Mouse (Mus musculus) monocyte, adult 5-6 weeks (primary cell): ENCODE data around the gene Grin2b. TPM values are rescaled to one million over a fixed set of nuclear protein-coding genes. Genes with fewer than 3 reads are reported as not detected.

ENCODE experiments used
- ATAC-seq: fragments of 153-309, 156-312 bp; replicated peaks from 2 replicates; pipeline ENCODE4 v1.8.0; 2017; ENCODE audit warnings: mild to moderate bottlenecking; ENCODE audit not compliant: low TSS enrichment, insufficient number of reproducible peaks, severe bottlenecking, poor library complexity, low FRiP score
- total RNA-seq: library from RNA; stranded (forward); fragments of 200-1000, 200-491, 200-594 nt; gene quantifications from 3 replicates; pipeline ENCODE4 v1.2.3, GENCODE M21; 2017

The Grin2b gene
- 0.10 TPM in 1 of 3 replicates, not detected in the others for total RNA-seq

DNA sequence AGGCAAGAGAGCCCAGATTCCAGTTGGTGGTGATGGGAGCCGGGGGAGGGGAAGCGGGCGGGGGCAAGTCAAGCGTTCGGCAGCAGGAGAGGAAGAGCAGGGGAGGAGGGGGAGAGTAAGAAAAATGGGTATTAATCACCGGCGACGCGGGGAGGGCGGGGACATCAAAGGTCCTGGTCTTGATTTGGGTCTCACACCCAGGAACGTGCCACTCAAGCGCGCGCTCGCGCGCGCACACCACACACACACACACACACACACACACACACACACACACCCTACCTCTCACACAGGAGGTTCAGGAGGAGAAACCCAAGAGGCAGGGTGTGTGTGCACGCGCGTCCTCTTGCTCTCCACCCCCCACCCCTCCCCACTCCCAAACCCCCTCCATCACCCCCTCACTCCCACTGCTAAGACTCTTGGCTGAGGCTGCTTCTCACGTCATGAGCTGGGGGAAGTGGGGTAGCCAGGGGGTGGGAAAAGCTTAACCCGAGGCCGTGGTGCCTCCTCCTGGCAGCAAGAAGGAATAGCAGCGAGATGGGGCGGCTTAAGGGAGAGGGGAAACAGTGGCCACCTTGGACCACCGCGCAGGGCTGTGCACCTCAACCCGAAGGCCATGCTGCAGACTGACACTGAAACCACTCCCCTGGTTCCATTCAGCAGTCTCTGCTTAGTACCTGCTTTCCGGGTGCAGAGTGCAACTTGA, at the start of gene Grin2b:
Grin2b (minus strand) TSS at position 321 of the 706 bp plus-strand sequence.
- ATAC-seq: no peak

DNA sequence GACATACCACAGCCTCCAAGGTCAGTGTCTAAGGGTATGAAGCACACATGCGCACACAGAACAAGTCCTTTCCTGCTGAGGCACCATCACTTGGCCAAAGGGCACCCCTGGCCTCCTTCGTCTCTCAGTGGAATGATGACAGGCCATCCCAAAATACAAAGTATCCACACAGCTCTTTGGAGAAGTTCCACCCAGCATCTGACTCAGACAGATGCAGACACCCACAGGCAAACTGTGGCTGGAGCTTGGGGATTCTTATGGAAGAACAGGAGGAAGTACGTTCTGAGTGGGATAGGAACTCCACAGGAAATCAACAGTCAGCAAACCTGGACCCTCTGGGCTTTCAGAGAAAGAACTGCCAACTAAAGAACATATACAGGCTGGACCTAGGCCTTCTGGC, 48.6 kb upstream of the Grin2b start:
- ATAC-seq: no peak

DNA sequence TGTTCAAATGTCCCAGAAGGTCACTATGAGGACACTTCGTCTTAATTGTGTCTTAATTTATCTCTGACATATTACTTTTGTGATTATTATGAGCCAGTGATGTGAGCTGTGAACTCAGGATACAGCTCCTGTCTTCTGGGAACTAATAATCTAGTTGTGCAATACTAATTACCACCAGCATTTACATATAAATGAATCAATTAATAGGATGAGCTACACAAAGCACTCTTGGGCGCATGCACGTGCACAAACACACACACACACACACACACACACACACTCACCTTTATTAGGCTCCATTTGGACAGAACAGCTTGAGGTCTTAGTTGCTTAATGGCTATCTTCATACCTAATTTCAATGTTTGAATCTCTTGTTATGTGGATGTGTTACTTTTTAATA, 37.1 kb upstream of the Grin2b start:
- ATAC-seq: no peak

DNA sequence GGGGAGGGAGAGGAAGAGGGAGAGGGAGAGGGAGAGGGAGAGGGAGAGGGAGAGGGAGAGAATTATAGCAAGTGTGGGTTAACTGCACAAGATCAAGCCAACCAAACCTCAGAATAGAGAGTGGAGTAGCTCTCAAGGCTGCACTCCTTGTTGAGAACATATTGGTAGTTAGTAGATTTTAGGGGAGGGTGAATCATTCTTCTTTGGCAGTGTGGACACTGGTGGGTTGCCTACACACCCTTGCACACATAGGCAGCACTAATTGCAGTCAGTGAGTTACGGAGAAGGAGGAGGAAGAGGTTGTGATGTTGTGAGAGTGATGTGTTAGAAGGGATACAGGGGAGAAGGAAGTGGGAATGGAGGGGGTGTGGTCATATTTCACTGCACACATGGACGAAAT, 26.5 kb upstream of the Grin2b start:
- no peak for ATAC-seq

DNA sequence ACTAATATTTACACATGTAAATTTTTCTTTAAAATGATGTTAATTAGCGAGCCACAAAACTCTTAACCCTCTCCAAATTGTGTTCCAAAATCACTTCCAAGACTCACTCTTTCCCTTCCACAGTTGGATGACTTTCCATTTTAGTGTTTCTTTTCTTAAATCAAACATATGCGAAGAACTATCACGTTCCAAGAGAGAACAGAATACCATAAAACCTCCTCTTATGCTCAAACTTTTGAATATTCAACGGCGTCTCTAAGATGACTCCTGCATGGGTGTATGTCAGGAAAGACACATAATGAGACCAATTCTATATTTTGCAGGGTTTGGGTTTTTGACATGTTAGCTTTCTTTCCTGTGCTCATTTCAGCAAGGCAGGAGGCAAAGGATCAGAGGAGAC, 21.3 kb upstream of the Grin2b start:
- ATAC-seq: no peak

DNA sequence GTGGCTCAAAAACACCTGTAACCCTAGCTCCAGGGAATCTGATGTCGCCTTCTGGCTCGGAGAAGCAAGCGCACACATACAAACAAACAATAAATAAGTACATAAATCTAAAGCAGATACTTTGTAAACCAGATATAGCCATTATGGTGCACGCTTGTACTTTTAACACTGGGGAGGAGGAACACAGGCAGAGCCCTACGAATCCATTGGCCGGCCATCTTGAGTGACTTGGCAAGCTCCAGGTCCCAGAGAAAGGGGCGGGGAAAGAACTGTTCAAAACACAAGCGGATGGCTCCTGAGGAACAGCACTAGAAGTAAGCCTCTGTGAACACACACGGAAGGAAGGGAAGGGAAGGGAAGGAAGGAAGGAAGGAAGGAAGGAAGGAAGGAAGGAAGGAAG, 4.8 kb upstream of the Grin2b start:
- ATAC-seq: no peak

DNA sequence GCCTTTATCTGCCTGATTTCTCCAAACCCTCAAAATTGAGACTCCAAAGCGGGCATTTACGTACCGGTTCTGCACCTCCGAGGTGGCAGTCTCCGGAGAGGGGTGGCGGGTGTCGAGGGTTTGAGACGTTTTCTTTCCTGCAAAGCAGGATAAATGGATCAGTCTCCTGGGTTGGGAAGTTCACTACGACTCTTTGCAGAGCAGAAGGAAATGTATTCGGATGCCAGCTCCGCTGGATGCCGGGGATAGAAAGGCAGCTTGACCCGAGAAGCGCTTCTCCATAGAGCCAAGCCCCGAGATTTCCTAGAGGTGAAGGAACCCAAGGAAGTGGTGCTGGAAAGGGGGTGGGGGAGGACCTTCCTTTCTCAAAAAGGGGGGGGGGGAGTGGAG, 515 bp downstream of the Grin2b start:
- no peak for ATAC-seq

DNA sequence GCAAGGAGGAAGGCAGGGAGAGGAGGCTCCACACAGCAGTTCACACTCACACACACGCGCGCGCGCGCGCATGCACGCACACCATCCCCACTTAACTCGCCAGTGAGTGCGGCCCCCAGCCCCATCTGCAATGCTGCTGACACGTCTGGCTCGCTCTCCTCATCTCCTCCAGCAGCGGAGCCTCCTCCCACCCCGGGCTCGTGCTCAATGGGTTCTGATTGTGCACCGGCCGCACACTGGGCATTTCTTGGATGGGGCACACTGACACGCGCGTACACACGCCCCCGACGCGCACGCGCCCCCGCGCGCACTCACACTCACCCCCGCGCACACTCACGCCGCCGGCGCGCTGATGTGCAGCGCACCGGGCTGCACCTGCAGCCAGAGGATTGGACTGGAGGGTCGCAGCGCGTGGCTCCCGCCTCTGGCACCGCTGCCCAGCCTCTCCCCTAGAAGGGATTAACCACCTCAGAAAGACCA, 1.1 kb downstream of the Grin2b start:
- ATAC-seq: no peak

DNA sequence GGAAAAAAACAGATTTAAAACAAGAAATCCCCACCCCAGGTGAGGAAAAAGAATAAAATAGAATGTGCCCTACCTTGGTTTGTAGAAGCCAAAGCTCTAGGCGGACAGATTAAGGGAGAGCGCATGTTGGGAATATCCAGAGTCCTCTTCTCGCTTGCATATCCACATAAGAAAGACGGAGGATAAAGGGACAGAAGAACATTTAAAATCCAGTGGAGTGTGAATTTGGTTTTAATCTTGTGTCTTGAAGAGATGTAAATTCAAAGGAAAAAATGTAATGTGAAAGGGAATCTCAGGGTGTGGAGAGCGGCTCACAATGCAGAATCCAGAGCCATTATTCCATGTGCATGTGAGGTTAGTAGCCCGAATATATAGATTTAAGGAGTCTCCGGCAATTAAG, 2.0 kb downstream of the Grin2b start:
- ATAC-seq: no peak

DNA sequence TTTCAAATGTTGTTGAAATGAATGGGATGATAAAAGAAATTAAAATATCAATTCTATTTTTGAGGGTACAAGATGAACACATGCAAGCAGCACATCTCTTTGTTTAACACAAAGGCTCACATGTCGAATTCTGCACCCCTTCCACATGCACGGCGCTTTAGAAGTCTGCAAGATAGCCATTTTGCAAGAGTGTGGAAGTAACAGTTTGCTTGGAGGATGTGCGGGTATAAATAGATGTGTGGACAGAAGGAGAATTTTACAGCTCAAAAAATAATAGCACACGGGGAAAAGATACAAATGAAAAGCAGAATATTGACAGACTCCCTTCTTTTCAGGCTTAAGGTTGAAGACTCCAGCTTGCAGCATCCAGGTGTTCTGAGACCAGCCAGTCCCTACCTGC, 2.9 kb downstream of the Grin2b start:
- ATAC-seq: no peak

DNA sequence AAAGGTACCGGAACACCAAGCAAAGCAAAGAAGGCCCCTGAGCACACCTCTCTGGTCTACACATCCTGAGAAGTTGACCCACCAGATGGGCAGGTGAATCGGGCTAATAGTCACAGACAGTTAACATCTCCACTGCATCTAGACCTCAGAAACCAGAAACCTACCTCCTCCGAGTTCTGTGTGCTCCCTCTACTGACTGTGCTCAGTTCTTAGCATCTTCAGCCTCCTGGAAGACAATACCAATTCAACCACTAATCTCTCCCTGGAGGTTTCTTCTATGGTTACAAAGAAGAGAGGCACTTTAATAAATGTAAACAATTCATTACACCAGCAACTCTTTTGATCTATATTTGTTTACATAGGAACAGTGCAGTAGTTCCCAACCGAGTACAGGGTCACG, 6.0 kb downstream of the Grin2b start:
- no peak for ATAC-seq

DNA sequence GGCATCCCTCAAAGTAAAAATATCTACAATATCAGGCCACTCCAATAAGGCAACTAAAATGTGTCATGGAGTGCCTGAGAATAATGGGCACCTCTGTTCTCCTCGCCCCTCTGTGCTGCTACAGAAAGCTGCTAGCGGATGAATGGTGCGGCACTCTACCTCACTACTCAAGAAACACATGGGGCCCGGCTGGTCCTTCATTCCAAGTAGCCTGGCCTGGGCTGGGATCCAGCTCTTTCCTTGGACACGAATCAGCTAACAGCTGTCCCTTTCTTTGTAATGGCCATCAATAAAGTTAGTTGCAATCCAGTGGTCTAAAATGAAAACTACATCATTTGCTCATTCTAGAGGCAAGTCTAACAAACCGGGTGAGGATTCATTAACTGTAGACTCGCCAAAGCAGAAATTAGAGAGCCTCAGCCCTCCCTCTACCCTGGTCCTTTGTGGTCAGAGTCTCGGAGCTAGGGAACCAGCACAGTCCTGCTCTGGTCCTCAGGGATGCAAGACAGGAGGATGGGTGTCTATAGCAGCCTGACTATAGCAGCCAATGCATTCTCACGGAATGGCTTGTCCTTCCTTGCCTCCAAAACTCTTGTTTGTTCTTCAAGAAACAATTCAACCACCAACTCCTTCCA, 7.8 kb downstream of the Grin2b start:
- ATAC-seq: no peak

DNA sequence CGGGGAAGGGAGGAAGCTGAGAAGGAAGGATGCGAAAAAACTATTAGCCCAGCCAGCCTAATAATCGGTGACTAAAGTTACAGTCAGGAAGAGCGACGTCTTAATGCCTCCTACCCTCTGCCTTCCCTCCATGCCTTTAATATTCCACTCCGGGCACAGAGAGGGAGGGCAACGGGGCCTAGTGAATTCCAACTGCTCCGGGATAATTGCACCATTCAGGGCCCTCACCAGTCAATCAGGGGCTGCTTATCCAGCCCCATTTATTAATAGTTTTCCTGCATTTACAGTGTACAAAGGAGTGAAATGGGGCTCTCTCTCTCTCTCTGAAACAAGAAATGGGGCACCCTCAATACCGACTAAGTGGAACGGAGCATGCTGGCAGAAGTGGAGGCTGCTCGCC, 11.2 kb downstream of the Grin2b start:
- no peak for ATAC-seq

DNA sequence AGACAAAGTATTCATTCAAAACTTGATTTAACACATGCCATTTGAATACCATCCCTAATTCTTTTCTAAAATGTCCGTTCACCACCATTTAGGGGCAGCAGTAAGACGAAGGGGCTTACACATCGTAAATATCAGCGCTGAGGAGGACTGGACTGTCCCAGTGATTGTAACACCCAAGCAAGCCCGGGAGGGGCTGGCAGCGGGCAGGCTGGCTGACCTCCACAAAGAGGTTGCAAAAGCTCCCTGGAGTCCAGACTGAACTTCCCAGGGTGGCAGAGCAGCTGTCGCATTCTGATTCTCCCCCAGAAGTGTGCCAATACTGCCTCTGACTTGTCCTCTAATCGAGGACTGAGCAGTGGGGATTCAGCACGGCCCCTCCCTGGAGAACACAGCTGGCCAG, 19.9 kb downstream of the Grin2b start:
- ATAC-seq: no peak

DNA sequence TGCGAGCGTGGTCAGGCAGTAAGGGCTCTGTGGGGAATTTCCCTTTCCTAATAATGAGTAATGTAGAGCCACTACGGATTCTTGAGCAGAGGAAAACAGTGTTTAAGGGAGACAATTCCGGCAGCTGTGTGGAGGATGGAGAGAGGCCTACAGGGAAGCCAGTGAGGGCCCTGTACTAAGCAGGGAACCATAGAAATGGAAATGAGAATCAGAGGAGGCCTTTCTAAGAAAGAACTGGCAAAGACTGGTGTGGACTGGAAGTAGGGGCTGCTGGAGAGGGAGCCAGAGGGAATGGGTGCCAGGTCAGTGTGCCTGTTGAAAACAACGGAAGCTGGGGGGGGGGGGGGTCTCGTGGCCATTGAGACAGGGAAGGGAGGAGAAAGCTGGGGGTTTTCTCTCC, 23.2 kb downstream of the Grin2b start:
- no peak for ATAC-seq

DNA sequence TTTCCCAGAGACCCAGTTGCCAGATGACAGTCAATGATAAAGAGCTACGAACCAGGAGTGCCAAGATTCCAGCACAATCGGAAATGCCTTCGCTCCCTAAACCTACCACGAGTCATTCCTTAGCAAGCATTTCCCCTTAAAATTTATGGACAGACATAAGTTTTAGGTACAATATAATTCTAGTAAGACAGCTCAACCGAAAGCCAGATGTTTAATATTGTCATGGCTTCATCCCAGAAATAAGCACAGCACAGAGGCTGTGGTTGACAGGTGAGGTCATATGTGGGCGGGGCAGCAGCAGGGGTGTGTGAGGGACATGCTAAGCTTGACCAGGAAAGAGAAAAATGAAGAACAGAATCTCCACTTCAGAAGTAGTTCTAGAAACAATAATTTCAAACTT, 33.3 kb downstream of the Grin2b start:
- ATAC-seq: no peak

DNA sequence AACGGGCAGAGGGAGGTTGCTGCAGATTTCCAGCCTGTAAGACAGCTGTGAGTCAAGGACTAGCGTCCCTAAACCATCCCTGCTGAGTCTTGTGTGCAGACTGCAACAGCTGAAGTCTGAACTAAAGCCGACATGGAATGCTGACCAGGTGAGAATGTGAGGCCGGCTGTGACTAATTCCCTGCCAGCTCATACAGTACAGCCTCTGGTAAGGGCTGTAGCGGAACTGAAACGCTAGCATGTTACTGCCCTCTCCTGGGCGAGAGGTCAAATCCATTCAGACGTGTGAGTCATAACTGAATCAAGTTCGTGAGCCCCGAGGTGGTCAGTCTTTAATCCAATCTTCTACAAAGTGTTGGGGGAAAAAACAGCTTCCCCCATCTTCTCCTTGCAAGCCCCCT, 42.9 kb downstream of the Grin2b start:
- ATAC-seq: no peak

DNA sequence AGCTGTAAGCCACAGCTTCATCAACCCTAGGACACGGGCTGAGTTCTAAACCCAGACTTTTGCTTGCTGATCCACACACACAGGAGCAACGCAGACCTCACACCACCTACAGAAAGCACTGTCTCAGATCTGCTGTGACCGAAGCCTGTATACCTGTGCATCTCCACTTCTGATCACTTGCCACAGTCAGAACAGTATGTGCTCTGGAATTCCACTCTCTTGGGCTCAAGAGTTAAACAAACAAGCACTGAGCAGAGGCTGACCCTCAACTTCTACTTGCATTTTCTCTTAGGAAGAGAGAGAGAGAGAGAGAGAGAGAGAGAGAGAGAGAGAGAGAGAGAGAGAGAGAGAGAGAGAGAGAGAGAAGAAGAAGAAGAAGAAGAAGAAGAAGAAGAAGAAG, 50.7 kb downstream of the Grin2b start:
- ATAC-seq: no peak

DNA sequence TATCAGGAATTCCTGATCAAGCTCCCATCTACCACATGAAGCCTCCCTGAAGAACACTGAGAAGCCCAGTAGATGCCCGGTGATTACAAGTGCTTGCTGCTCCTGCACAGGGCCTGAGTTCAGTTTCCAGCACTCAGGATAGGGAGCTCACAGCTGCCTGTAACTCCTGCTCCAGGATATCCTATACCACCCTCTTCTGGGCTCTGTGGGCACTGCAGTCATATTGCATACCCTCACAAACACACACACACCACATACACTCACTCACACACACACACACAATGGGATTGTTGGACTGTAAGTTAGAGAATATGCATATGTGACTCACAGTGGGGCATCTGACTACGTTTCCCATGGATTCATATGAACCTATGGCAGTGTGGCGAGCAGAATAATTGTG, 55.9 kb downstream of the Grin2b start:
- ATAC-seq: no peak

DNA sequence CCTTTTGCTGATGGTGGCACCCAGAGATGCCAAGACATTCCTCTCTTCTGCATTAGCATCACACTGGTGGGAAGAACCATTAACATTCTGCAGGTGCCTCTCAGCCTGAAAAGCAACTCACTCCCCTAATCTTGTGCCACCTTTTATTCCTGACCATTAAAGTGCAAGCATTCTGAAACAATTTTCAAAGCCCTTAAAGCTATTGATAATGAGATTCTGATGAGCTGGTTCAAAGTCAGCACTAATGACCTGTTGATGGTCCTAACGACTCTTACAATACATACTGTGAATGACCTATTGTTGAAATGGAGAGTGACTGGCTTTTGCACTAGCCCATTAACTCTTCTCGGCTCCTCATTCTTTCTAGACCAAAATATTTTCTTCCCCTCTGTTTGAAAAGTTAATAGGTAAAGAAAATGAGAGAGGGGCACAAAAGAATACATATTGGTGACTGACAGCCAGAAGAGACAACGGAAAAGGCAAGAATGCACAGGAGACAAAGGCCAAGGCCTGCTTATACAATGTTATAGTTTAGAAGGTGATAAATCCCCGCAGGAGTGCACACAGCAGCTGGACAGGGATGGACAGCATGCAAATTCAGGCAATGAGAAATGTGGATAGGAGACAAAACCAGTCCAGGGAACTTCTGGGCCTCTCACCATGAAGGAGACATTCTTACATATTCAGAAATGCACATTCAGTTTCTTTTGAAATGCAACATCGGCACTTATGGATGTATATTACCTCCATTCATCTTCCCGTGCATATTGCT, 59.5 kb downstream of the Grin2b start:
- no peak for ATAC-seq
